Mouse (Mus musculus) gastrocnemius, adult 18-20 months (tissue): Measurements from ENCODE around the gene Rgs9. TPM values are rescaled to one million over a fixed set of nuclear protein-coding genes. Genes with fewer than 3 reads are reported as not detected.
A peak's percentile ranks its signal among the peaks of the same experiment; 100 is the strongest.

Experiments used
- DNase-seq: peaks from one replicate; pipeline ENCODE4 v3.0.0; 2021; ENCODE audit warnings: low spot score
- total RNA-seq, 2 experiments: library from RNA; stranded (reverse); gene quantifications; 2 replicates each; pipeline ENCODE4 v1.2.3; 2021

Rgs9 gene
- total RNA-seq, 2 experiments from 2014 or later, result not detected

DNA sequence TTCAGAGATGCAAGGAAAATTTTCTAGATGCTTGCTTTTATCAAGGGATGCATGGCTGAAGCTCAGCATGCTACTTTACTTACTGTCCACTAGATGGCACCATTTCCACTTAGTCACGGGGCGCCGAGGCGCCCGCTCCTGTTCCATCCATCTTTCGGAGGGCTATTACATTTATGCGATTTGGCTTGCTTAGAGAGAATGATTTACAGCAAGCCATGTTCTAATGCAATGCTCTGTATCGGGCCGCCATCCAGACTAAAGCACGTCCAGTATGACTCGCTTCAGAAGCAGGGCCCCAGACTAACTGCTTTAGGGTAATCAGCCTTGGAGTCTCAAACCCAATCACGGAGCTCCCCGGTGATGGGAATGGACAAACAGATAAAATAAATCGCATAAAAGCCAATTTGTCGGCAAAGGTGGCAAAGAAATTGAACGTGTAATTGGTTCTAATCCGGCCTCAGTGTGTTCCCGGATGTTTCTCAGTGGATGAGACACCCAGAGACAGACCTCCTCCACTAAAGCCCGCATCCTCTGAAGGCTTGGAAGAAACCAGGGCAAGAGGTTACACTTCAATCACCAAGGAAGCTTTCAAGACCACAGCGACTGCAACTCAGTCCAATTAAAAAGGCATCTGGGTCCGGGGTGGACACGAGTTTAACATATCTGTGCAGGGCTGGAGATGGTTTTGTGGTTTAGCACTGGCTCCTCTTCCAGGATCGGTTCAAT is 53.1 kb downstream of the Rgs9 start:
- DNase-seq, result peak; percentile 6

DNA sequence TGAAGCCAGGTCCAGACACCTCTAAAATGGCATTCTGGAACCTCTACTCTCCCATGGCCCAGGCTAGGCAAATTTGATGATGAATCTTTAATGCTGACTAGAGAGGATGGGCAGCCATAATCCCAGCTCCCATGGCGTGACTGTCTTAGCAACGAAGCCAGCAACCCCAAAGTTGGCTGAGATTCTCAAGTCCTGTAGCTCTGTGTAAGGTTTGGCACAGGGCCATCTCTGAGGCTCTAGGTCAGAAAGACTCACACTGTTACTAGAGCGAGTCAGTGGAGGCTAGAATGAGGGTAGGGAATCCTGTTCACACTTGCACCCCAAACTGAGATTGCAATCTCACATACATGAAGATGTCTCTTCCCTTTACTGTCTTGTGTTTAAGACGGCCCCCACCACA is 57.8 kb downstream of the Rgs9 start:
- DNase-seq, result no peak

DNA sequence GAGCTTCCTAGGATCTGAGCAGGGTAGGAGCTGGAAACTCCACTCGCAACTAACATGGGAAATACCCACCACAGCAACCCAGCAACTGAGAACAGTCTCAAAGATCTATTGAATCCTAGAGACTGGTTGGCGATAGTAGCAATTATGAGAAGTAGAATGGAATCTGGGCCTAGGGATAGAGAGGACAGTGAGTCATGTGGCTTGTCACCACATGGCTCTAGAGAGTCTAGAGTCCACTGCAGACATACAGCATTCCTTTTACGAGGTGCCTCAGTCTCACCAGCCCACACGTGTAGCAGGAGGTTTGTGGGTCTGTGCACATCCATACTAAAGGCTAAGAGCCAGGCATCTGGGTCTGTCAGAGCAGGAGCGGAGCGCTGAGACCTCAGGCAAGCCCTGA is 59.3 kb downstream of the Rgs9 start:
- DNase-seq, result no peak

DNA sequence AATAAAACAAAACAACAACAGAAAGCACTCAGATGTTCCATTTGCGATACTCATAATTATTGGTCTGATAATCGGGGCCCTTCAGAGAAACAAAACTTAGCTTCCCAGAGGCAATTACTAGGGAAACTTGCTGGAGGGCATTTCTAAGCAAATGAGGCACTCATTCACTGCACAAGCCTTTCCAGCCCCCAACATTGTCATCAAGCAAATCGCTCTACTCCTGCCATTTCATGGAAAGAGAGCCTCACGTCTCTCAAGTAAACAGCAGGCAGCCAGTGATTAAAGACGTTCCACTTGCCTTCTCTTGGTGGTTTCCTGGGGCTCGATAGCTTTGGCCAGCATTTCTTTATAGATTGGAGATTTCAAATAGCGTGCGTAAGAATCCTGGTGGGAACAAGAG is 60.1 kb downstream of the Rgs9 start:
- DNase-seq, result no peak

DNA sequence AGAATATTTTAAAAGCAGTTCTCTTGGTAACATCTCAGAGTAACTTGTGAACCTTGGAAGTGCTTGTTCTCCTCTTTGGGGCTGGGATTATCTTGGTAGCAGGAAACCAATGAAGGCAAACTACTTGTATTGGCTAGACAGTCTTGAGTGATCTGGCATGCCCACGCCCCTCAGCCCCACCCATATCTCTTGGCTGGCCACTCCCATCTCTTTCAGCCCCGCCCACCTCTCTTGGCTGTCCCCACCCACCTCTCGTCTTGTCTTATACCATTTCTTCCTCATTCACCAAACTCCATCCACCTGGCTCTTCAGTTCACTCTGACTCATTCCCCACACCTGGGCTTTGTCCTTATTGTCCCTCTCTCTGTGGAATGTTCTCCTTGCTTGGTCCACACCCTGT is 64.3 kb downstream of the Rgs9 start:
- no peak for DNase-seq

DNA sequence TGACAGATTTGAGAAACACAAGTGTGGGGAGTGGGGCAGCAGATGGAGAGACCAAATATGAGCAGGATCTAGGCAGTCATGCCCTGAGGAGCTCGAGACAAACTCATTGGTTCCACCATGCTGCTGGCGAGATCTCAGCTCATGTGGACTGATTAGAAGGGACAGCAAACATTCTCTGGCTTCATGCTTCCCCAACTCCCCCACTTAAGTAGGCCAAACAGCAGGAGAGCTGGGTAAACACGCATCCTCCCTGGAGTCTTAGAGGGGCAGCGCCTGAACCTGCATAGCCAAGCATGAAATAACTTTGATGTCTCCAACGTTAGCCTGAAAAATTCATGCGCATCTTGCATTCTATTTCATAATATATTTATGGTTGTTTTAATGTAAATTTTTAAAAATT is 65.1 kb downstream of the Rgs9 start:
- DNase-seq, result no peak

DNA sequence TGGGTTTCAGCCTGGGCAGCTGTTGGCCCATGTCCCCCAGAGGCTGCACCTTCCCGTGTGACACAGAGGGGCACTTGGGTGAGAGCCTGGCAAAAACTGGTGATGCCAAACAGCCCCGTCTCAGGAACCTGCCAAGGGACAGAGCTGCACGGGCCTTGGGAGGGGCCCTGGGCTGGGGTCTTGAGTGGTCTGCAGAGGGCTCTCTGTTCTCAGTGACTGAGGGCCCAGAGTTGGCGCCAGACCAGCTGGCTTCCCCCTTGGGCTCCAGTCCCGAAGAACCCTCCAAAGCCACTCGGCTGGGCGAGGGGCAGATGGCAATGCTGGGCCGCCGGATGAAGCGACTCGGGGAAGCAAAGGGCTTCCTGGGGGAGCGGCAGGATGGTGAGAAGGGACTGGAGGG is 70.8 kb downstream of the Rgs9 start:
- DNase-seq, result no peak

DNA sequence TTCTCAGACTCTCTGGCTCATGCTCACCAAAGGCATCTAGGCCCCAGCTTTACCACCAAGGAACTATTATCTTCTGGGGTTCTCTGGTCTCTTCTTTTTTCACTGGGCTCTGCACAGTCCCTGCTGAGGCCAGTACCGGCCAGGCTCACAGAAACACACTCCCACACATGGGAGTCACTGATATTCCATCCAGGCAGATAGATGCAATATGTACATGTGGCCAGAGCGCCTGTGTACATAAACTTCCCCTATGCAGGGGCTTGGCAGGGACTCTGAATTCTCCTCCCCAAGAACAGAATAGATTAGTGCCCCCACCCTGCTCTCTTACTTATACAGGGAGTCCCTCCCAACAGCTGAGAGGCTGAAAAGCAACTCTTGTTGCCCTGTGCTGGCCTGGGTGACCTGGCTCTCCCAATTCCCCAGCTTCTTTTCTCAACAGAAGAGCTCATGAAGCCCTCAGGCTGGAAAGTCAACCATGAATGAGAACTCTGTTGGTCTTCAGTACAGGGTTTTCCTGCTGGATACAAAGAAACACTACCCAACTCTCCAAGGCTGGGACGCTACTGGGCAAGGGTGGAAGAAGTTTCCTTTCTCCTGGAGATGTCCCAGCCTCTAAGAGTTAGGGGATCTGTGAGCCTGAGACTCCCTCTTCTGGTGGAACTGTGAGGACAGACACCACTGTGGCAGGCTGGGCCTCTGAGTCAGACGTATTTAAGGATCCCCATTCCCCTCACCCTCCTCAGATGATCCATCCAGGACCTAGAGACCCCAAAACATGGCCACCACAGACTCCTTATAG is 76.5 kb downstream of the Rgs9 start:
- DNase-seq, result no peak

DNA sequence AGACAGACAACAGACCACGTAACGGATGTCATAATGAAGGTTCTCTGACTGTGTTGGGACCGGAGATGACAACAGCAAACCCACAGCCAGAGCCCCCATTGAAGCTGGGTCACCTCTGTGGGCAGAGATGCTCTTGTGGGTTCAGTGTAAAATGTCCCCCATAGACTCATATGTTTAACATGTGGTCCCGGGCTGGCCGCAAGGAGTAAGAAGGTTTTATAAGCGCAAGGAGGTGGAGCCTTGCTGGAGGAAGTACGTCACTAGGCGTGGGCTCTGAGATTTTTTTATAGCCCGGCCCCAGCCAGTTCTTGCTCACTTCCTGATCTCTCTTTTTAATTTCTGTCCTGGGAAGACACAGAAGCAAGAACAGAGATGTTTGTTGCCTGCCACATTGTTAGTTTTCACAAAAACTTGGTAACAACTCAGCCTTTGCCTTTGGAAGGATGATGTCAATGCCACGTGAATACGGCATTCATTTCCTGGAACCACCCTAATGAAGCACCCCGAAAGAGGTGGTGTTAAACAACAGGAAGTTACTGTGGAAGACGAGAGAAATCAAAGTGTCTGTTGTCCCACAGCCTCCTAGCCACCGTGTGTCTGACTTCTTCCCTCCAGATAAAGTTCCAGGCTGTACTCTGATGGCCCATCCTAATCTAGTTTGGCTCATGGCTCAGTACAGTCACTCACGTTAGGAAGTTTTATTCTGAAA is 79.1 kb downstream of the Rgs9 start:
- no peak for DNase-seq

DNA sequence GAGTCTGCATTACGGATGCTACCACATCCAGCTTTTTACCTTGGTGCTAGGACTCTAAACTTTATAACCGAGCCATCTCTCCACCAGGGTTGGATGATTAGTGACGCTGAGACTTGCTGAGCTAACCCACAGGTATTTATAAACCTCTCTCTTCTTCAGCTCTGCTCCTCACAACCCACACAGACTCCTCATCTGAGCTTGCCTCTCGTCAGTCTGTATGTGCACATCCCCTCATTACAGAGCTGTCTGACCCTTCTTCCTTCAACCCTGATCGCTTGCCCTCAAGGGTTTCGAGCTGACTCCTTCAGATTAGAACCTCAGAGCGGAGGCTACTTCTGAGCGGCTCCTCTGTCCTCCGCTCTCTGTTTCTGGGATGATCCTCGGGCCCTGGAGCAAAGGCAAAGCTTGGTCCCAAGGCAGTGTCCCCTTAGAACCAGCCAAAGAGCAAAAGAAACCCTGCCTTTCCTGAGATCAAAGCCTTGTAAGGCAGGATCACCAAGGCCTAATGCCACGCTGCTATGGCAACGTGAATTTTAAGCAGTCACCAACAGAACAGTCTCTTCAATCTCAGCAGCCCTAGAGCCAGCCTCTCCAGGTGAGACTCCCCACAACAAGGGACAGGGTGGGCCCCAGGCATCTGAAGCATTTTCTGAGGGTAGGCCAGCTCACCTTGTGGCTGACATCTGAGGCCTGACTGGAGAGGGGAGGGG is 79.9 kb downstream of the Rgs9 start:
- no peak for DNase-seq

DNA sequence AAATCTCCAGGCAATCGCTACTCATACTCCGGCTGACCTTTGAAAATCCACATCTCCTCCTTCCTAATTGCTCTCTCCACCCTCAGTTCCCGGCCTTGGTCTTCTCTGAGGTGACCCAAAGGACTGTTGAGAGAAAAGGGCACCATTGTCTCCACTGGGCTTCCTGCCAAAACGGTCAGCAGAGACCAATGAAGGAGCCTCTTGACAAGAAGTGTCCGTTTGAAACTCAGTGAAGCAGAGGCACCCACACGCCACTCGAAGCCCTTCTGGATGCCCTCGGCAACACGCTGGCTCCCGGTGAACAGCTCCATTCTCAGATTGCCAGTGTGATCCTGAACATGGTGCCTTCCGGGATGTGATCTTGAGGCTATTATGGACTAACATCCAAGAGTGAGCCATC is 87.2 kb downstream of the Rgs9 start:
- no peak for DNase-seq

DNA sequence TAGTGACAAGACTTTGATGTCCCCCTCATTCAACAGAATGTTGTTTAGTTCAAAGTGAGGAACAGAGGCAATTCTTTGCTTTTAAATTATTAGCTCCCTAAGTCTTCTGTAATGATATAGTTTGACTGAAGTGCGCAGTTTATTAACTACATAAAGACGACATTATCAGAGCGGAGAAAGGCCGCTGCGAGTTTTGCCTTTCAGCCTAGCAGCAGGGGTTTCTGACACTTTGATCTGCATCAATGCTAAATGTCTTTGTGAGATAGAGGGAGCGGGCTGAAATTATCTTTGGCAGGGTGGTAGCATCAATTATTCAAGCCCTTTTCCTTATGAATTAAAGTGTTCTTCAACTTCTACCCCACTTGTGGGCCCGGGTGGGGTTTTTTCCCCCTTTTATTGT is 87.6 kb downstream of the Rgs9 start:
- DNase-seq, result no peak

DNA sequence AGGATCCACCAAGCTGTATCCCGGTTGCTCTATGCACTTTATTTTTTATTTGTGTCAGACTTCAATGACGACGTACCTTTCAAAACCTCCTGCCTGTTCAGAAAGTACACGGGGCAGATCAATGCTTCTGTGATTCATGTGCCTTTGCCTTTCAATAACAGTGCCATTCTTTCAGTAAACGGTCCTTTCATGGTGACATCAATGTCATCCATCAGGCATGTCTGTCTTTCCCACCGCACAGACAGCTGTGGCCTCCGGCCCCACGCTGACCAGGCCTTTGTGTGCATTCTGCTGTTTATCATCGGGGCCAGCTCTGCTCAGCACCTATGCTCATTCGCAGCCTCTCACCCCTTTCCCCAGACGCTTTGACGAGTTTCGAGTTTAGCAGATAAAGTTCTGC is 91.2 kb downstream of the Rgs9 start:
- no peak for DNase-seq

DNA sequence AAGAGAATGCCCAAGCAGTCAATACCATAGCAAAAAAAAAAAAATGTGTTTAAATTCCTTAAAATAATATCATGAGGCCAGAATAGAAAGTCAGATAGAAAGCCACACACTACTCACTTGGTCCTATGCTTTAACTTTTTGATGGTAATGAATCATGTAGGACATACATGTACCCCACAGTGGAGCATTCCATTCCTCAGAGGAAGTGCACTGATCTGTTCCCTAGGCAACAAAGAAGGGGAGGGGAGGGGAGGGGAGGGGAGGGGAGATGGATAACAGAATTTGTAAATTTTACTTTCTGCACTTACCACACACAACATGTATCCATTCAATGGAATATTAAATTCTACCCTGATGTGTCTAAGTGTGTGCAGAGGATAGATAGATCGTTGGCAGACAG is 91.9 kb downstream of the Rgs9 start:
- DNase-seq, result no peak

DNA sequence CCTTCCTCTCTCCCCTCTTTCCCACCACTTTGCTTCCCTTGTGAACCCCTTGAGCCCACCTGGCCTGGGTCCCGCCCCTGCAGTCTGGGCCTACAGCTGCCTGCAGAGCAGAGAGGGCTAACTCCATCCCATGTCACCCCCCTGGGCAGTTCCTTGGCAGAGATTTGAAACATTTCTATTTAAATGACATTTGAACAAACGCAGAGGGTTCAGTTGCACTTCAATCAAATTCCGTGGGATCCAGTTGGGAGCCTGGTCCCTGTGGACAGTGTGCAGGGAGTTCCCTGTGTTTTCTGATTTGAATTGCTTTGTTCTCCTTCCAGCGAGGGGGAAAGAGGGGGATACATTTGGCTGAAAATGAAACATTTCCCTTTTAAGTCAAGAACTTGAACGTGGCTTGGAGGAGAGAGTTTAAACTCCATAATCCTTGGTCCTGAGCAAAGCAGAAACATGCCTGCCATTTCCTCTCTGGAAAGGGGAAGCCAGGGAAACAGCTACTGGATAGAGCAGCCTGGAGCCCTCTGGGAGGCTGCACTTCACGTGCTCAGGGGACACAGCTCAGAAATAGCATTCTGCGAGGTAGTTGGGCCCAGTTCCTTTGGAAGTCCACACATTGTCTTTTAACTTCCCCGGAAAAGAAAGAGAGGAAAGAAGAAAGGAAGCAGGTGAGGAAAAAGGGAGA is 98.2 kb downstream of the Rgs9 start:
- no peak for DNase-seq

DNA sequence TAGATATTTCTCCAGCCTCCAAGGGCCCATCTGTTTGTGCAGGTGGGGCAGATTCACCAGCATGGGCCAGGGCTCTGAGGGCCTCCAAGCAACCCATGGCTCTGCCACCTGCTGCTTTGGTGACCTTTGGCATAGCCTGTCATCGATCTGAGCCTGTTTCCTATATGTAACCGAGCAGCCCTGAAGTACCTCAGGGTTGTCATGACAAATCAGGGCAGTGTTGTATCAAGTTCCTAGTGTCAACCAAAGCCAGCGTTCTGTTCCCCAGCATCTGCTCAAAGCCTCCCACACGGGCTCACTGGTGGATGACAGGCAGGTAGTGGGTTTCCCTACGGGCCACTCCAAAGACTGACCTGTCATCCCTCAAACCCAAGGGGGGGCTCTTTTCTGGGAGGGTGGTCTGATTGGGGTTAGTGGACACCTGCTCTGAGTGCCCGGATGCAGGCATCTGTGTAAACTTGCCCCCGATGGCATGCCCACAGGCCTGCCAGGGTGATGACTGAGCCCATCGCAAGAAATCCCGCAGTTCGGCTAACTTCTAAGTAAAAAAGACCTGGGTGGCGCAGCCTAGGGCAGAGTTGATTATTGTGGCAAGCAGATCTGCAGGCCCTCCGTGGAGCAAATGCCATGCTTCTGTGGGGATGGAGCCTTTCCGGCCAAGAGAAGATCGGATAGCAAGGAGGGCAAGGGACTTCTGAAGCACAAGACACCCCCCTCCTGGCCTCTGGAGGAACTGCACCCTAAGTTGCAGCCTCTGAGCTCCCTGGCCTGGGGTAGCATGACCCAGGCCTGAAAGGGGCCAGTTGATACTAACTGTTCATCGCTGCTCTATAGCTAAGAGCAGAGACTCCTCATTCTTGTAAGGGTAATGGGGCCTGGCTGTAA is 105.0 kb downstream of the Rgs9 start:
- peak; percentile 58 for DNase-seq

DNA sequence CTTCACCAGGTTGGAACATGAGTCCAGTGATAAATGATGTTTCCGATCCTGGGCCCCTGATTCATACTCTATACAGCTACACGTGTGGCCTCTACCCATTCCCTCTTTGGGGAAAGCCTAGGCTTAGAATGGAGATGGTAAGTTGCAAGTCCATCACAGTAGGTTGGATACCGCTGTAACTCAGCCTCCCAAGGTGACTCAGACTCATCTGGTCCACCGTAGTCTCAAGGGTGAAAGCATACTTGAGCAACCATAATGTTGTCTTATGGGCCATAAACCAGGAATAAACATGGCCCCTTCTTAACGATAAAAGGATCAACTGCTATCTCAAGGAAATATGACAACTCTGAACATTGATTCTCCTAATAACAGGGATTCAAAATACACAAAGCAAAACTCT is 109.7 kb downstream of the Rgs9 start:
- no peak for DNase-seq

DNA sequence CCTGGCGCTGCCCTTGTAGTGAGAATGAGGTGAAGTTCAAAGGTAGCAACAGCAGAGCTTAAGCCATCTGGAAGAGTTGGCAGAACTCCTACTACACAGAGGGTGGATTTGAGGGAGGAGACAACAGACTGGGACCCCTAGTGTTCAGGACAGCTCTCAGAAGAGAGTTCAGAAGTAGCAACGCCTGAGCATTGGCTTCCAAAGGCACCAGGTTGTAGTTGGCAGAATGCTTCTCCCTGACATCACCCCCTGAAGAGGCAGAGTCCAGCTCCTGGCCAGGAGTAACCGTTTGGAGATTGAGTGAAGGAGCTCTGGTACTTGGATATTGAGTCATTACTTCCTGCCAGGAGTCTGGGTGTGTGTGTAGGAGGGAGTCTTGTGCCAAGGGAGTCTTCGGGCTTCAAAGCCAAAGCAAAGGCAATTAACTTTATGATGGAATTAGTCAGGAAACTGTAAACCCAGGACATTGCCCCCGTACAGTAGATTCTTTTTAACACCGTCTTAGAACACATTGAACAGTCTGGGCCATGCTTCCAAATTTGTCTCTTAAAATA is 110.2 kb downstream of the Rgs9 start:
- no peak for DNase-seq

DNA sequence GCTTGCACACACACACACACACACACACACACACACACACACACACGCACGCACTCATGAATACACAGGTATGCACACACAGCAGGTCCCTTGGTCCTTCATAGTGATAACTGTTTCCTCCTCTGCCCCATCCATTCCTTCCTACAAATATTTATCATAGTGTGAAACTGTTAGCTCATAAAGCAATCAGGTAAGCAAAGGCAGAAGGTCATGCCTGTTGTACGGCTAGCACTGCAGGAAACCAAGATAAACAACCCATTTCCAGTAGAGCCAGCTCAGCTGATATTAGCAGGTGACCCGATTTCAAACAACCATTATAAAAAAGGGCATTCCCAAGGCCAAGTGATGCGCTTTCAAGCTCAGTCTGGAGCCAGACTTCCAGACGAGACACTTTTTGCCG is 116.8 kb downstream of the Rgs9 start:
- DNase-seq, result no peak

DNA sequence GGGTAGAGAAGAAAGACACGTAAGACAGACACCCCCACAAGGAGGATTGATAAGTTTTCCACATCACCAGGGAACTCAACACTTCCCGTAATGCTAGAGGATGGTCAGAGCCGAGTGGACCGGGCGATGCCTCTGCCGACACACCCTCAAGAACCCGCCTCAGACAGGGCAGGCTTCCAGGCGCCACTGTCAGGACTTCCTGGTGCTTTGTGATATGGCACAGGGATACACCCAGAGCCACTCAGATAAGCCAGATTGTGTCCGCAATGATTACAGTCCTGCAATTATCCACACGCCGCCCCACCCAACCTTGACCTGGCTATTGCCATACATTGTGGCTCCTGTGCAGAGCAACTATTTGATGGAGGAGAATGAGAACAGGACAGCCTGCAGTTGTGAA is 117.6 kb downstream of the Rgs9 start:
- no peak for DNase-seq
